Mouse (Mus musculus): ENCODE measurements around the gene Sptssa. TPM values are rescaled to one million over a fixed set of nuclear protein-coding genes. Genes with fewer than 3 reads are reported as not detected.
"Not testable (repeated sequence)": the region's sequence is repeated elsewhere in the genome, so short reads cannot be mapped to it uniquely, and the experiment has no call there.

Gene Sptssa
- polyA plus RNA-seq, 1 experiment from 2014 or later, result 224 TPM

DNA sequence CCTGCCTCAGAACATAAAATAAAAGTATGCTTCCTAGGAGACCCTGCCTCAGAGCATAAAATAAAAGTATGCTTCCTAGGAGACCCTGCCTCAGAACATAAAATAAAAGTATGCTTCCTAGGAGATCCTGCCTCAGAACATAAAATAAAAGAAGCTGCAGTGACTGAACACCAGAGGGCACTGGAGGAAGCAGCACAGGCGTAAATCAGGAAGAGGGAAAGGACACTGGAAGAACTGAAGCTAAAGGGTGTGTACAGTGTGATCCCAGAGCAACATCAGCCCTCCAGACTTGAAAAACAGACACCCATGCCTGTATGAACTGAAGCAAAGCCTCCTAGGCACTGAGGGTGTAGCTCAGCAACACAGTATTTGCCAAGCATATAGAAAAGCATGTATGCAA, 26.8 kb upstream of the Sptssa start:
- H3K4me1 ChIP-seq (ENCODE audit: control insufficient read depth, insufficient read depth, low read length), result no peaks in the 10 kb centered on the region
- H3K27me3 ChIP-seq (ENCODE audit: control insufficient read depth, insufficient read depth, low read length), result no peaks in the 10 kb centered on the region
- H3K4me2 ChIP-seq (replicated peaks; ENCODE audit: low read depth, low read length), result no peak overlapping the region
- no peaks in the 10 kb centered on the region for H3K9me3 ChIP-seq (ENCODE audit: control insufficient read depth, low read length)
- 21% methylated on average over 1 of the region's 1 CpGs for WGBS
- H3K4me3 ChIP-seq (ENCODE audit: low read length), result no peak overlapping the region
- H3K27ac ChIP-seq (ENCODE audit: low read depth, low read length), result no peak overlapping the region
- no peak overlapping the region for H3K9ac ChIP-seq (ENCODE audit: low read depth, low read length)
- no peak for ATAC-seq (ENCODE audit: low FRiP score, low TSS enrichment)
- peaks cover 24% of the 10 kb centered on the region; the same call in 1 of the 2 replicates for H3K36me3 ChIP-seq (ENCODE audit: control insufficient read depth, insufficient read depth, low read length)

DNA sequence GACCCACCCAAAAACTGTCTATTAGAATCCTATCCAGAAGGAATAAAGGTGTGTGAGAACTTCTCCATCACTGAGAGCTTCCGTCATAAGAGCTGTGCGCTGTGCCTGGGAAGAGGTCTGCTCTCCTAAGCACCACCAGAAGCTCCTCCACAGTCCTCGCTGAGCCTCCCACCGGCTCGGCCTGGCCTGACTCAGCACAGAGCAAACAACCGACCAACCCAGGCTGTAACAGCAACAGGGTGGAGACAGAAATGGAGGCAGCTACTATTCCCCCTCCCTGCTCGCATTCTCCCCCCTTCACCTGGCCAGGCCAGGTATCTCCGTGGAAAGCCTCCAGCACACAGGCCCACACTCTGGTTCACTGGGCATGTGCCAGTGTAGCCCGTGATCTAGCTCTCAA, 20.3 kb upstream of the Sptssa start:
- 92% methylated on average over 9 of the region's 9 CpGs for WGBS

DNA sequence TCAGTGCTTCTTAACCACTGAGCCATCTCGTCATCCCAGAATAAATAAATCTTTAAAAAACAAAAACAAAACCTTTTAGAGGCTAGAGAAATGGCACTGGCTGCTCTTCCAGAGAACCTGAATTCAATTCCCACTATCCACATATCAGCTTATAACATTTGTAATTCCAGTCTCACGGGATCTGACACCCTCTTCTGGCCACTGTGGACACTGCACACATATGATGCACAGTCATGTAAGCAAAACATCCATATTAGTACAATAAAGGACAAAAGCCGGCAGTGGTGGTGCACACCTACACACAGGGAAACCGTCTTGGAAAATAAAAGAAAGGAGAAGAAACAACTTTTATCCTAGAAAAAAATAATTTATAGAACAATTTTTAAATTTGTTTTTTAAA, 19.0 kb upstream of the Sptssa start:
- no peak overlapping the region for H3K4me3 ChIP-seq (ENCODE audit: low read length)
- peaks cover 49% of the 10 kb centered on the region for H3K36me3 ChIP-seq (ENCODE audit: control insufficient read depth, insufficient read depth, low read length)
- H3K27me3 ChIP-seq (ENCODE audit: control insufficient read depth, insufficient read depth, low read length), result no peaks in the 10 kb centered on the region
- no peak overlapping the region for H3K27ac ChIP-seq (ENCODE audit: low read depth, low read length)
- ATAC-seq (ENCODE audit: low FRiP score, low TSS enrichment), result no peak
- H3K9ac ChIP-seq (ENCODE audit: low read depth, low read length), result no peak overlapping the region
- H3K4me2 ChIP-seq (replicated peaks; ENCODE audit: low read depth, low read length), result no peak overlapping the region
- H3K9me3 ChIP-seq (ENCODE audit: control insufficient read depth, low read length), result no peaks in the 10 kb centered on the region
- H3K4me1 ChIP-seq (ENCODE audit: control insufficient read depth, insufficient read depth, low read length), result no peaks in the 10 kb centered on the region
- 94% methylated on average over 4 of the region's 4 CpGs for WGBS

More for the DNA sequence above, 20.3 kb upstream of the Sptssa start:
- Histone ChIP-seq H3K9ac (ENCODE audit: low read depth, low read length) (no peak overlapping the region), H3K9me3 (ENCODE audit: control insufficient read depth, low read length) (no peaks in the 10 kb centered on the region), H3K27ac (ENCODE audit: low read depth, low read length) (no peak overlapping the region), H3K4me2 (replicated peaks; ENCODE audit: low read depth, low read length) (no peak overlapping the region), H3K27me3 (ENCODE audit: control insufficient read depth, insufficient read depth, low read length) (no peaks in the 10 kb centered on the region), H3K4me1 (ENCODE audit: control insufficient read depth, insufficient read depth, low read length) (no peaks in the 10 kb centered on the region), H3K4me3 (ENCODE audit: low read length) (no peak overlapping the region), H3K36me3 (ENCODE audit: control insufficient read depth, insufficient read depth, low read length) (peaks cover 40% of the 10 kb centered on the region)
- no peak for ATAC-seq (ENCODE audit: low FRiP score, low TSS enrichment)

- Histone ChIP-seq H3K27me3 (ENCODE audit: control insufficient read depth, insufficient read depth, low read length) (no peaks in the 10 kb centered on the region), H3K4me3 (ENCODE audit: low read length) (no peak overlapping the region), H3K9me3 (ENCODE audit: control insufficient read depth, low read length) (no peaks in the 10 kb centered on the region), H3K27ac (ENCODE audit: low read depth, low read length) (no peak overlapping the region), H3K9ac (ENCODE audit: low read depth, low read length) (no peak overlapping the region), H3K36me3 (ENCODE audit: control insufficient read depth, insufficient read depth, low read length) (peaks cover 26% of the 10 kb centered on the region), H3K4me2 (replicated peaks; ENCODE audit: low read depth, low read length) (no peak overlapping the region), H3K4me1 (ENCODE audit: control insufficient read depth, insufficient read depth, low read length) (no peaks in the 10 kb centered on the region)
- 76% methylated on average over 4 of the region's 4 CpGs for WGBS
- no peak for ATAC-seq (ENCODE audit: low FRiP score, low TSS enrichment)
These were observed 14.9 kb upstream of the Sptssa start for GRCm38 (mm10) chr12:54671262-54671661.

- H3K9me3 ChIP-seq (ENCODE audit: control insufficient read depth, low read length), result no peaks in the 10 kb centered on the region
- H3K4me2 ChIP-seq (replicated peaks; ENCODE audit: low read depth, low read length), result no peak overlapping the region
- no peak overlapping the region for H3K27ac ChIP-seq (ENCODE audit: low read depth, low read length)
- no peak overlapping the region for H3K4me3 ChIP-seq (ENCODE audit: low read length)
- no peak overlapping the region for H3K9ac ChIP-seq (ENCODE audit: low read depth, low read length)
- no peaks in the 10 kb centered on the region for H3K27me3 ChIP-seq (ENCODE audit: control insufficient read depth, insufficient read depth, low read length)
- no peak for ATAC-seq (ENCODE audit: low FRiP score, low TSS enrichment)
- no peaks in the 10 kb centered on the region for H3K4me1 ChIP-seq (ENCODE audit: control insufficient read depth, insufficient read depth, low read length)
- peaks cover 15% of the 10 kb centered on the region for H3K36me3 ChIP-seq (ENCODE audit: control insufficient read depth, insufficient read depth, low read length)
- WGBS, result 96% methylated on average over 1 of the region's 1 CpGs
These were observed 11.8 kb upstream of the Sptssa start for GRCm38 (mm10) chr12:54668141-54668540.

DNA sequence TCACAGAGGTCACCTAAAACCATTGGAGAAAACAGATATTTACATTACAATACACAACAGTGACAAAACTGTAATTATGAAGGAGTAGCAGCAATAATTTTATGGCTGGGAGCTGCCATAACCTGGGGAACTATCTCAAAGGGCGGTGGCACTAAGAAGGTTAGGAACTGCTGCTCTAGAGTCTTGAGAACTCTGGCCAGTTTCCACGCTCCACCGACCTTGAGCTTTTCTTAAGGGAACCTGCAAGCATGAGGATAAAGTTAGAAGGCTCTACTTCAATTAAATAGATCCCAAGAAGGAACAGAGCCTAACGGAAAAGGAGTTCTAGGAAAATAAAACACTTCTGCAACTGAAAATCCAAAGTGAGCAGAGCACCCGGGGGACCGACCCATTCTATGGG, 9.2 kb upstream of the Sptssa start:
- 71% methylated on average over 6 of the region's 6 CpGs for WGBS
- Histone ChIP-seq H3K9me3 (ENCODE audit: control insufficient read depth, low read length) (no peaks in the 10 kb centered on the region), H3K9ac (ENCODE audit: low read depth, low read length) (no peak overlapping the region), H3K27me3 (ENCODE audit: control insufficient read depth, insufficient read depth, low read length) (no peaks in the 10 kb centered on the region), H3K4me3 (ENCODE audit: low read length) (no peak overlapping the region), H3K36me3 (ENCODE audit: control insufficient read depth, insufficient read depth, low read length) (no peaks in the 10 kb centered on the region), H3K4me1 (ENCODE audit: control insufficient read depth, insufficient read depth, low read length) (no peaks in the 10 kb centered on the region), H3K4me2 (replicated peaks; ENCODE audit: low read depth, low read length) (no peak overlapping the region), H3K27ac (ENCODE audit: low read depth, low read length) (no peak overlapping the region)
- no peak for ATAC-seq (ENCODE audit: low FRiP score, low TSS enrichment)

DNA sequence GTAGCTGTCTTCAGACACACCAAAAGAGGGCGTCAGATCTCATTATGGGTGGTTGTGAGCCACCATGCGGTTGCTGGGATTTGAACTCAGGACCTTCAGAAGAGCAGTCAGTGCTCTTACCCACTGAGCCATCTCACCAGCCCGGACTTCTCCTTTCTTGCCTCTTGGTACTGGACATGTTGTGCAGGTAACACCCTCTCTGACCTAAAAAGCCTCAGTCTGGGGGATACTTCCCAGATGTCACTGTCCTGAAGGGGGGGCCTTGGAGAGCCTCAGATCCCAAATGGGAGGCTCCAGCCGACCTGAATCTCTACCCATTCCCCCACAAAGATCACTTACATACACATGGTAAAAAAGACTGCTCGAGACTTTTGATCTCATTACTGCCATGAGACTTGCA, 5.1 kb upstream of the Sptssa start:
- H3K36me3 ChIP-seq (ENCODE audit: control insufficient read depth, insufficient read depth, low read length); H3K4me3 ChIP-seq (ENCODE audit: low read length); H3K27me3 ChIP-seq (ENCODE audit: control insufficient read depth, insufficient read depth, low read length); H3K9ac ChIP-seq (ENCODE audit: low read depth, low read length); H3K4me2 ChIP-seq (replicated peaks; ENCODE audit: low read depth, low read length); H3K27ac ChIP-seq (ENCODE audit: low read depth, low read length); H3K4me1 ChIP-seq (ENCODE audit: control insufficient read depth, insufficient read depth, low read length); ATAC-seq (ENCODE audit: low FRiP score, low TSS enrichment); H3K9me3 ChIP-seq (ENCODE audit: control insufficient read depth, low read length): not testable (repeated sequence)
- WGBS, result 71% methylated on average over 5 of the region's 5 CpGs

DNA sequence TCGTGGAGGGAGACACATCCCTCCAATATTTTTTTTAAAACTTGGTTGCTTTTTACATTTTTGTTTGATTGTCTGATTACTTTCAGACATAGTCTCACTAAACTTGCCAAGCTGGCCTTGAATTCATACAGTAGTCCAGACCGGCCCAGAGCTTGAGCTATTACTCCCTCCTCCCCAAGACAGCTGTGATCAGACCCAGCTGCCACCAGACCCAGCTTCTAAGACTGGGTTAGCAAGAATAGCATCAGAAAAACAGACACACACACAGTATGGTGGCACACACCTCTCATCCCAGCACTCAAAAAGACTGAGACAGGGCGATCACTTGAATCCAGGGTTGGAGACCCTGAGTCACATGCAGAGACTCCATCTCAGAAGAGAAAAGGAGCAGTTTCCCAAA, 3.5 kb upstream of the Sptssa start:
- Histone ChIP-seq H3K9me3 (ENCODE audit: control insufficient read depth, low read length) (no peaks in the 10 kb centered on the region), H3K4me2 (replicated peaks; ENCODE audit: low read depth, low read length) (no peak overlapping the region), H3K27ac (ENCODE audit: low read depth, low read length) (no peak overlapping the region), H3K4me1 (ENCODE audit: control insufficient read depth, insufficient read depth, low read length) (peaks cover 4% of the 10 kb centered on the region; the same call in 1 of the 2 replicates), H3K9ac (ENCODE audit: low read depth, low read length) (no peak overlapping the region), H3K27me3 (ENCODE audit: control insufficient read depth, insufficient read depth, low read length) (no peaks in the 10 kb centered on the region), H3K4me3 (ENCODE audit: low read length) (no peak overlapping the region), H3K36me3 (ENCODE audit: control insufficient read depth, insufficient read depth, low read length) (no peaks in the 10 kb centered on the region)
- ATAC-seq (ENCODE audit: low FRiP score, low TSS enrichment), result no peak
- 66% methylated on average over 3 of the region's 3 CpGs for WGBS

DNA sequence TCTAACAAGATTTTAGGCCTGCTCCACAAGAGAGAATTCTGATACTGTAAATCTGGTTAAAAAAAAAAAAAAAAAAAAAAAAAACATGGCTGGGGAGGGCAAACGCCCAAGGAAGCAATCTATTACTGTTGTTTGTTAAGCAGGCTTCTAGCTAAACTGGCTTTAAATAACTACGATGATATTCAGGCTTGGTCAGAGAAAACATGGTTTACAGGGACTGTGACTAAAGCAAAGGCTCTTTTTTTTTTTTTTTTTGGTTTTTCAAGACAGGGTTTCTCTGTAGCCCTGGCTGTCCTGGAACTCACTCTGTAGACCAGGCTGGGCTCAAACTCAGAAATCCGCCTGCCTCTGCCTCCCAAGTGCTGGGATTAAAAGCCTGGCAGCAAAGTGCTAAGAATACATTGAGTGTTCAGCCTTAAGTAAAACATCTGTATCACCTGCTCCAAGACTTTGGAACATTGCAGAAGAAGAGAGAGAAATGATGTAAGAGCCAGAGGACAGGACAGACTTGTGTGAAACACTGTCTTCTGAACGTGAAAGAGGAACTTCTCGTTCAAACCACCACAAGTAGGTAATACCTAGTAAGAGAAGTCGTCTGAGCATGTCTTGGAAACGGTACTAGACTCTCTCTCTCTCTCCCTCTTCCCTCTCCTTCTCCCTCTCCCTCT, 2.2 kb upstream of the Sptssa start:
- Histone ChIP-seq H3K4me1 (ENCODE audit: control insufficient read depth, insufficient read depth, low read length) (peaks cover 18% of the 10 kb centered on the region; the same call in 1 of the 2 replicates), H3K4me2 (replicated peaks; ENCODE audit: low read depth, low read length) (no peak overlapping the region), H3K27ac (ENCODE audit: low read depth, low read length) (no peak overlapping the region), H3K27me3 (ENCODE audit: control insufficient read depth, insufficient read depth, low read length) (no peaks in the 10 kb centered on the region), H3K36me3 (ENCODE audit: control insufficient read depth, insufficient read depth, low read length) (no peaks in the 10 kb centered on the region), H3K9ac (ENCODE audit: low read depth, low read length) (no peak overlapping the region), H3K4me3 (ENCODE audit: low read length) (no peak overlapping the region), H3K9me3 (ENCODE audit: control insufficient read depth, low read length) (no peaks in the 10 kb centered on the region)
- 78% methylated on average over 7 of the region's 7 CpGs for WGBS
- ATAC-seq (ENCODE audit: low FRiP score, low TSS enrichment), result no peak

All from kidney, embryonic 14.5 days (tissue).